Mouse (Mus musculus) ES-E14 (cell line): ENCODE measurements around the gene Dpep3. TPM values are rescaled to one million over a fixed set of nuclear protein-coding genes. Genes with fewer than 3 reads are reported as not detected.

Experiments used
- DNase-seq: peaks from one replicate; pipeline ENCODE4 v3.0.0-alpha.2; 2013; ENCODE audit warnings: low read depth, low spot score
- H3K27ac ChIP-seq: 2 replicates; pipeline ENCODE4 v1.5.1; 2012; ENCODE audit warnings: low read depth, mild to moderate bottlenecking, low read length, moderate library complexity, mixed read lengths; ENCODE audit not compliant: poor library complexity, insufficient read depth, severe bottlenecking
- H3K36me3 ChIP-seq: 2 replicates; pipeline ENCODE4 v1.6.1; 2012; ENCODE audit warnings: mild to moderate bottlenecking, low read length, moderate library complexity, mixed read lengths; ENCODE audit not compliant: control insufficient read depth, poor library complexity, insufficient read depth, severe bottlenecking
- H3K4me1 ChIP-seq, 2 experiments: fragments of 150-350 bp in 1 of 2; sonication (generic) in 1 of 2; 2 replicates each; pipeline ENCODE4 v1.6.1; 2012; ENCODE audit warnings: low read length in 2 of 2, mild to moderate bottlenecking in 1 of 2, mixed read lengths in 1 of 2; ENCODE audit not compliant: control insufficient read depth in 2 of 2, insufficient read depth in 2 of 2, poor library complexity in 1 of 2
- H3K4me3 ChIP-seq, 2 experiments: fragments of 150-350 bp in 1 of 2; sonication (generic) in 1 of 2; 2 replicates each; pipeline ENCODE4 v1.5.1; 2012; ENCODE audit warnings: low read length in 2 of 2, low read depth in 1 of 2, mild to moderate bottlenecking in 1 of 2, mixed read lengths in 1 of 2; ENCODE audit not compliant: insufficient read depth in 1 of 2, poor library complexity in 1 of 2, severe bottlenecking in 1 of 2
- H3K9ac ChIP-seq: 2 replicates; pipeline ENCODE4 v1.6.1; 2012; ENCODE audit warnings: low read depth, mild to moderate bottlenecking, low read length, mixed read lengths; ENCODE audit not compliant: poor library complexity, insufficient read depth, severe bottlenecking
- H3K9me3 ChIP-seq: fragments of 150-350 bp; sonication (generic); 2 replicates; pipeline ENCODE4 v1.6.1; 2012; ENCODE audit warnings: low read depth, mild to moderate bottlenecking, low read length; ENCODE audit not compliant: control insufficient read depth, insufficient read depth
- CHD2 ChIP-seq: IDR thresholded peaks from 2 replicates; pipeline ENCODE4 v1.6.1; 2014; ENCODE audit warnings: mild to moderate bottlenecking, low read depth, low read length, inconsistent platforms
- HCFC1 ChIP-seq: IDR thresholded peaks from 2 replicates; pipeline ENCODE4 v1.6.1; 2012; ENCODE audit warnings: low read length, inconsistent platforms, borderline replicate concordance; ENCODE audit not compliant: insufficient read depth
- MAFK ChIP-seq: IDR thresholded peaks from 2 replicates; pipeline ENCODE4 v1.6.1; 2014; ENCODE audit warnings: mild to moderate bottlenecking, low read depth, low read length, inconsistent platforms; ENCODE audit not compliant: insufficient read depth
- ZC3H11A ChIP-seq: IDR thresholded peaks from 2 replicates; pipeline ENCODE4 v1.6.1; 2012; ENCODE audit warnings: low read depth, mild to moderate bottlenecking, inconsistent platforms, low read length, borderline replicate concordance
- ZNF384 ChIP-seq: IDR thresholded peaks from 2 replicates; pipeline ENCODE4 v1.6.1; 2012; ENCODE audit warnings: low read depth, low read length, inconsistent platforms
- in situ Hi-C, 2 experiments: fragments of 600-800 bp; cut with MboI; formaldehyde crosslinking; loops; one replicate each; pipeline ENCODE4 v1.15.1; 2025; ENCODE audit warnings: low sequenced_read_pairs in 2 of 2, inconsistent platforms in 1 of 2; ENCODE audit not compliant: unreplicated experiment in 2 of 2
- total RNA-seq: library from RNA; depleted of rRNA; stranded (reverse); fragments of 300-350 nt; gene quantifications from 2 replicates; pipeline ENCODE4 v1.2.3, GENCODE M21; 2012

Dpep3 gene
- total RNA-seq, 1 experiment, result 1.5 TPM

GRCm38 (mm10) chr8:105969367-105969766, 9.9 kb downstream of the Dpep3 start:
- Histone ChIP-seq H3K36me3 (no peaks in the 10 kb centered on the region), H3K4me1 (peaks cover 5 to 10% of the 10 kb centered on the region in 2 experiments; a peak in 3 of 4 replicates), H3K9me3 (no peaks in the 10 kb centered on the region), H3K9ac (no peak overlapping the region), H3K4me3 (no peak overlapping the region), H3K27ac (no peak overlapping the region)
- no peak for DNase-seq
- in situ Hi-C loops, result no loop called here
- TF ChIP-seq ZC3H11A, result no peak
- no peak for TF ChIP-seq MAFK
- TF ChIP-seq HCFC1, result no peak
- TF ChIP-seq ZNF384, result no peak
- TF ChIP-seq CHD2, result no peak

DNA sequence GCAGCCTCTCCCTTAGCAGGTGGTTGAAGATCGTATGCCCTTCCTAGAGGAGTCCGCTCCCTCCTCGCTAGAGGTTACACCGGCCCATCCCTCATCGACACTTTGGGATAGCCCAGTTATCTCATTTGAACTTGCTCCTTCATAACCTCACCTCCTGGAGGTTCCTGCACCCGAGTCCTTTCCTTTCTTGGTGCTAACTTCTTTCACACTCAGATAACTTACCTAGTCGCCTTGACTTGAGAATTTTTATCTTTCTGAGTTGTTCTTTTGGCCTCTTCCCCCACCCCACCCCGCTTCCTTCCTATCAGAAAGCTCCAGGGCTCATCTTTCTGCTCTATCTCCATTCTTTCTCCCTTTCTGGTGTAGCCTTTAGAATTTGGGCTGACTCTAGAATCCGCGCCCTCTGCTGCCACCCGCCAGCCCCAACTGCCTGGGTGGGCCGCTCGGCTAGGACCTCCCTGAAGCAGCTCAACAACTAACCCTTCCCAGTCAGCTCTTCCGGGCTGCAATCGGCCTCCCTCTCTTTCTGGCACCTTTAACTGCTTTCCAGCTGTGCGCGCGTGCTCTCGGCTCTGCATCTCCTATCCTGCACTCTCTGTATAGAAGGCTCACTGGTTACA, 12.4 kb downstream of the Dpep3 start:
- TF ChIP-seq HCFC1, result no peak
- TF ChIP-seq MAFK, result no peak
- no peak for TF ChIP-seq CHD2
- H3K4me1 ChIP-seq, result peaks cover 14 to 29% of the 10 kb centered on the region in 2 experiments; a peak in 3 of 4 replicates
- H3K27ac ChIP-seq, result peak overlapping the region; percentile 32; the same call in 1 of the 2 replicates
- peak overlapping the region; percentile 95 to 97; a peak in 3 of 4 replicates for H3K4me3 ChIP-seq
- no peaks in the 10 kb centered on the region for H3K36me3 ChIP-seq
- peak; percentile 80 for DNase-seq
- in situ Hi-C loops, result no loop called here
- H3K9ac ChIP-seq, result no peak overlapping the region
- no peaks in the 10 kb centered on the region for H3K9me3 ChIP-seq

DNA sequence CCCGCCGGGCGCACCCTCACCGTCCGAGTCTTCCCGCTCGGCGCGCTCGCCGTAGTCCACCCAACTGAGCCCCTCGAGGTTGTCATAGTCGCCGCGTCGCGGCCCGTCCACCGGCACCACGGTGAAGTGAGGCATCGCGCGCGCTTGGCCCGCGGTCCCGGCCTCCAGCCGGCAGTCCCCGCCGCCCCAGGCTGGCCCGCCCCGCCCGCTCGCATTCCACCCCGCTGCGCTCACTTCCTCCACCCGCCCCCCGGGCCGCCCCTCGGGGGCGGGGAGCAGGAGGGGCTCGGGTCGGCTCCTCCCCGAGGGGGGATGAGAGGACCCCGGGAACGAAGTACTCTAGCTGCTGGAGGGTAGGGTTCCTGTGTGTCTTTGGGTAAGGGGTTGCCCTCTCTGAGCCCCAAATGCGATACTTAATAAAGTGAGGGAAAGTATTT, 13.3 kb downstream of the Dpep3 start, which contains the start of gene Slc12a4:
TSS of gene Slc12a4 (minus strand) at position 193 of the 437 bp plus-strand sequence.
- Histone ChIP-seq H3K36me3 (no peaks in the 10 kb centered on the region), H3K9ac (peak within 1 kb of the TSS; percentile 94), H3K4me3 (peak within 1 kb of the TSS; percentile 95 to 97), H3K9me3 (no peaks in the 10 kb centered on the region), H3K27ac (peak within 1 kb of the TSS; percentile 32), H3K4me1 (peaks cover 16 to 37% of the 10 kb centered on the region in 2 experiments; a peak in 3 of 4 replicates)
- DNase-seq, result peak; percentile 62
- in situ Hi-C loops, result no loop called here
- TF ChIP-seq CHD2 (no peak), MAFK (no peak), HCFC1 (no peak)

DNA sequence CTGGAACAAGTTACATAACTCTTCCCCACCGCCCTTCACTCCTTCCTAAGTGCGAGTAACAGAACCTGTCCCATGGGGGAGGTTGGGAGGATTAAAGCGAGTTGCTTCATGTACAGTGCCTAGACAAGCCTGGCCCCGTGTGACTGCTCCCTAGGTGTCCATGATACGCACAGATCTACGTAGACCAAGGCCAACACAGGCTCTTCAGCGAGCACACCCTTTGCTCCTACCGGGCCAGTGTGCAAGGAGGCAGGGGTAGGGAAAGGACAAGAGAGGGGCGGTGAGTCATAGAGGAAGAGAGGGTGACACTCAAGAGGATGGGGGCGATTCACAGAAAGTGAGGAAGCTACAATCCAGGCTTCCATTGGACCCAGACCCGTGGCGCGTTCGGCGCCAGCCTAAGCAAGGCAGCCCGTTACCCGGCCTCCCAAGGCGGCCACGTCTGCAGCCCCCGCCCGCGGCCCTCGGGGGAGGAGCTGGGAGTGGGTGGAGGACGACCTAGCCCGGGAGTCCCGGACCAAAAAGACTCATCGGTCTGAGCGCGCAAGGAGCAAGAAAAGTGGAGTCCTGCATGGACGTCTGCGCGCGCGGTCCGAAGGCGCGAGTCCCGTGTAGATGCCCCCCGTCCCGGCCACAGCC, 13.8 kb downstream of the Dpep3 start:
- no peak for DNase-seq
- peak overlapping the region; percentile 95 to 97 for H3K4me3 ChIP-seq
- H3K27ac ChIP-seq, result peak overlapping the region; percentile 30
- TF ChIP-seq MAFK (no peak), ZNF384 (no peak), HCFC1 (no peak), CHD2 (no peak), ZC3H11A (no peak)
- H3K4me1 ChIP-seq, result peaks cover 16 to 36% of the 10 kb centered on the region in 2 experiments; a peak in 3 of 4 replicates
- peak overlapping the region; percentile 94 for H3K9ac ChIP-seq
- 0 out of 2 replicates have a peak, but pooled peaks cover under 1% of the 10 kb centered on the region for H3K36me3 ChIP-seq
- H3K9me3 ChIP-seq, result no peaks in the 10 kb centered on the region
- in situ Hi-C loops, result no loop called here
